Mouse (Mus musculus) ovary, postnatal 36 days (tissue): ENCODE measurements around the gene Ttbk1.

Experiments used
- DNase-seq: peaks from one replicate; pipeline ENCODE4 v3.0.0; 2022; ENCODE audit warnings: low spot score, mixed read lengths

The Ttbk1 gene

GRCm38 (mm10) chr17:46418628-46419027 is 68.8 kb downstream of the Ttbk1 start:
- DNase-seq = no peak

GRCm38 (mm10) chr17:46408478-46408877 is 79.0 kb downstream of the Ttbk1 start:
- DNase-seq = no peak

GRCm38 (mm10) chr17:46394631-46395030 is 92.8 kb downstream of the Ttbk1 start:
- no peak for DNase-seq

- peak; percentile 13 for DNase-seq
Measured at GRCm38 (mm10) chr17:46393012-46393411, 94.5 kb downstream of the Ttbk1 start.
